Mouse (Mus musculus) ovary, postnatal 36 days (tissue): ENCODE measurements at regions not wholly inside any gene's neighbourhood (a gene's known extent, or its start where the extent isn't known, plus 50 kb on each side); places are given as distances from the start of the nearest gene placed in this dataset.

Experiments used
- DNase-seq: peaks from one replicate; pipeline ENCODE4 v3.0.0; 2022; ENCODE audit warnings: low spot score, mixed read lengths

- no peak for DNase-seq
Observed at GRCm38 (mm10) chr4:23994261-23994965, 501.8 kb upstream of the Mms22l start.

- DNase-seq: no peak
Observed at GRCm38 (mm10) chr4:24006257-24006955, 489.8 kb upstream of the Mms22l start.

GRCm38 (mm10) chr4:24019178-24020104 lies 476.8 kb upstream of the Mms22l start:
- DNase-seq: peak; percentile 10
